Mouse (Mus musculus) MEL (cell line): ENCODE data around the gene Gramd1a. TPM values are rescaled to one million over a fixed set of nuclear protein-coding genes. Genes with fewer than 3 reads are reported as not detected.

Experiments
- DNase-seq: peaks from one replicate; pipeline ENCODE4 v3.0.0; 2011; ENCODE audit warnings: low read depth, low spot score
- H3K27ac ChIP-seq: 2 replicates; pipeline ENCODE4 v1.5.1; 2012; ENCODE audit warnings: low read depth, mild to moderate bottlenecking, control low read depth, low read length, moderate library complexity; ENCODE audit not compliant: control insufficient read depth
- H3K27me3 ChIP-seq, 2 experiments: fragments of 150-350 bp in 1 of 2; sonication (generic) in 1 of 2; 2 replicates each; pipeline ENCODE4 v1.6.1; 2012; ENCODE audit warnings: low read length in 2 of 2, mild to moderate bottlenecking in 2 of 2, improper control_type of control experiment in 1 of 2, moderate library complexity in 1 of 2; ENCODE audit not compliant: insufficient read depth in 2 of 2, control insufficient read depth in 1 of 2
- H3K36me3 ChIP-seq, 2 experiments: 2 replicates each; pipeline ENCODE4 v1.6.1; 2012 to 2014; ENCODE audit warnings: low read length in 2 of 2, improper control_type of control experiment in 1 of 2, inconsistent platforms in 1 of 2, mild to moderate bottlenecking in 1 of 2; ENCODE audit not compliant: insufficient read depth in 2 of 2, control insufficient read depth in 1 of 2
- H3K4me1 ChIP-seq, 2 experiments: fragments of 150-350 bp in 1 of 2; sonication (generic) in 1 of 2; 2 replicates each; pipeline ENCODE4 v1.6.1; 2012; ENCODE audit warnings: low read length in 2 of 2, improper control_type of control experiment in 1 of 2, mild to moderate bottlenecking in 1 of 2; ENCODE audit not compliant: insufficient read depth in 2 of 2, control insufficient read depth in 1 of 2
- H3K4me3 ChIP-seq, 2 experiments: fragments of 150-350 bp in 1 of 2; sonication (generic) in 1 of 2; 2 replicates each; pipeline ENCODE4 v1.5.1; 2012; ENCODE audit warnings: low read depth in 2 of 2, low read length in 2 of 2, mild to moderate bottlenecking in 2 of 2, moderate library complexity in 2 of 2, control low read depth in 1 of 2, improper control_type of control experiment in 1 of 2; ENCODE audit not compliant: control insufficient read depth in 1 of 2, insufficient read depth in 1 of 2
- H3K79me2 ChIP-seq: 2 replicates; pipeline ENCODE4 v1.6.1; 2012; ENCODE audit warnings: mild to moderate bottlenecking, low read length, moderate library complexity; ENCODE audit not compliant: control insufficient read depth, poor library complexity, insufficient read depth
- H3K9ac ChIP-seq: 2 replicates; pipeline ENCODE4 v1.6.1; 2012; ENCODE audit warnings: low read depth, mild to moderate bottlenecking, control low read depth, low read length, moderate library complexity; ENCODE audit not compliant: control insufficient read depth, poor library complexity, severe bottlenecking
- H3K9me3 ChIP-seq: fragments of 150-350 bp; sonication (generic); replicated peaks from 2 replicates; pipeline ENCODE4 v1.6.1; 2012; ENCODE audit warnings: mild to moderate bottlenecking, low read length, improper control_type of control experiment, moderate library complexity; ENCODE audit not compliant: insufficient read depth
- BHLHE40 ChIP-seq: IDR thresholded peaks from 2 replicates; pipeline ENCODE4 v1.6.1; 2012; ENCODE audit warnings: low read depth, mild to moderate bottlenecking, inconsistent platforms, low read length, improper control_type of control experiment, borderline replicate concordance
- CHD1 ChIP-seq: IDR thresholded peaks from 2 replicates; pipeline ENCODE4 v1.6.1; 2012; ENCODE audit warnings: low read depth, mild to moderate bottlenecking, inconsistent platforms, low read length, improper control_type of control experiment
- GATA1 ChIP-seq: IDR thresholded peaks from 2 replicates; pipeline ENCODE4 v1.6.1; 2011; ENCODE audit warnings: low read depth, low read length, improper control_type of control experiment
- NELFE ChIP-seq: IDR thresholded peaks from 2 replicates; pipeline ENCODE4 v1.6.1; 2011; ENCODE audit warnings: low read depth, low read length, improper control_type of control experiment
- RAD21 ChIP-seq: IDR thresholded peaks from 2 replicates; pipeline ENCODE4 v1.6.1; 2011; ENCODE audit warnings: mild to moderate bottlenecking, low read depth, low read length, improper control_type of control experiment
- RCOR1 ChIP-seq: IDR thresholded peaks from 2 replicates; pipeline ENCODE4 v1.6.1; 2012; ENCODE audit warnings: low read depth, mild to moderate bottlenecking, inconsistent platforms, low read length, improper control_type of control experiment
- TBP ChIP-seq: IDR thresholded peaks from 2 replicates; pipeline ENCODE4 v1.8.0; 2011; ENCODE audit warnings: low read depth, low read length, improper control_type of control experiment
- TCF12 ChIP-seq: IDR thresholded peaks from 2 replicates; pipeline ENCODE4 v1.6.1; 2014; ENCODE audit warnings: low read depth, mild to moderate bottlenecking, inconsistent platforms, low read length, improper control_type of control experiment, moderate library complexity
- USF1 ChIP-seq: IDR thresholded peaks from 2 replicates; pipeline ENCODE4 v1.6.1; 2014; ENCODE audit warnings: low read depth, mild to moderate bottlenecking, inconsistent platforms, low read length, improper control_type of control experiment, moderate library complexity
- ZNF384 ChIP-seq: IDR thresholded peaks from 2 replicates; pipeline ENCODE4 v1.6.1; 2012; ENCODE audit warnings: low read depth, mild to moderate bottlenecking, inconsistent platforms, low read length, improper control_type of control experiment
- polyA plus RNA-seq, 2 experiments: library from polyadenylated mRNA; stranded (reverse) in 1 of 2; unstranded in 1 of 2; fragments of >175 nt in 1 of 2; fragments of >200 nt in 1 of 2; gene quantifications; 2 replicates each; pipeline versions ENCODE4 v1.2.1 to v1.2.4; 2012; ENCODE audit warnings: low replicate concordance in 2 of 2, low read depth in 1 of 2; ENCODE audit not compliant: insufficient read length in 2 of 2, insufficient read depth in 1 of 2, missing spikeins in 1 of 2
- total RNA-seq: library from RNA; depleted of rRNA; stranded (reverse); fragments of 300-350 nt; gene quantifications from 2 replicates; pipeline ENCODE4 v1.2.3, GENCODE M21; 2012

Gene Gramd1a
- total and polyA plus RNA-seq, 3 experiments, result 21.8 to 65.7 TPM; not detected in 1

- no peak for TF ChIP-seq BHLHE40
Measured at GRCm38 (mm10) chr7:31110861-31111385, 44.8 kb downstream of the Gramd1a start (continued).

DNA sequence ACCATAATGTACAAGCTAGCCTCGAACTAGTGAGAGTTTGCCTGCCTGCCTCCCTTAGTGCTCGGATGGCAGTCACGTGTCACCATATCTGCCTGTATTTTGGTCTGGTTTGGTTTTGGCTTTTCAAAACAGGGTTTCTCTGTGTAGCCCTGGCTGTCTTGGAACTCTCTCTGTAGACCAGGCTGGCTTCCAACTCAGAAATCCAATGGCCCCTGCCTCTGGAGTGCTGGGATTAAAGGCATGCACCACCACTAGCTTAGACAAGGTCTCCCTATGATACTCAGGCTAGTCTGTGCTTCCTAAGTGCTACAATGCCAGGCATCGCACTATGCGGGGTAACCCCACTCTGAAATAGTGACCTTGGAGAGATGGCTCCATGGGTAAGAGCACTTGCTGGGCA is 45.9 kb downstream of the Gramd1a start:
- peaks cover 4 to 25% of the 10 kb centered on the region in 2 experiments for H3K4me1 ChIP-seq
- TF ChIP-seq NELFE, result no peak
- TF ChIP-seq USF1, result 0 out of 2 replicates have a peak, but pooled peaks have one; percentile 25
- no peak for TF ChIP-seq CHD1
- TF ChIP-seq, all 39 proteins: peak for 1
- Histone ChIP-seq H3K27me3 (no peaks in the 10 kb centered on the region), H3K9ac (no peak overlapping the region), H3K27ac (no peak overlapping the region), H3K9me3 (no peaks in the 10 kb centered on the region), H3K79me2 (no peaks in the 10 kb centered on the region), H3K4me3 (no peak overlapping the region), H3K36me3 (peaks cover 0 to 10% of the 10 kb centered on the region in 2 experiments; a peak in 2 of 4 replicates)
- DNase-seq, result no peak

GRCm38 (mm10) chr7:31109091-31109490 is 46.6 kb downstream of the Gramd1a start:
- H3K4me1 ChIP-seq, result peaks cover 4 to 25% of the 10 kb centered on the region in 2 experiments
- no peak for TF ChIP-seq RCOR1
- TF ChIP-seq ZNF384, result peak; percentile 61
- no peak for TF ChIP-seq NELFE
- no peak for TF ChIP-seq TCF12
- no peak for DNase-seq
- peaks cover 0 to 10% of the 10 kb centered on the region in 2 experiments; a peak in 2 of 4 replicates for H3K36me3 ChIP-seq
- no peaks in the 10 kb centered on the region for H3K27me3 ChIP-seq
- no peak overlapping the region for H3K9ac ChIP-seq
- H3K9me3 ChIP-seq, result no peaks in the 10 kb centered on the region
- no peak overlapping the region for H3K4me3 ChIP-seq
- H3K79me2 ChIP-seq, result no peaks in the 10 kb centered on the region
- H3K27ac ChIP-seq, result no peak overlapping the region

GRCm38 (mm10) chr7:31107781-31108180 is 47.9 kb downstream of the Gramd1a start:
- H3K4me3 ChIP-seq, result no peak overlapping the region
- H3K36me3 ChIP-seq, result peaks cover 0 to 10% of the 10 kb centered on the region in 2 experiments; a peak in 2 of 4 replicates
- no peak overlapping the region for H3K9ac ChIP-seq
- no peaks in the 10 kb centered on the region for H3K79me2 ChIP-seq
- no peak for DNase-seq
- no peaks in the 10 kb centered on the region for H3K27me3 ChIP-seq
- H3K9me3 ChIP-seq, result no peaks in the 10 kb centered on the region
- TF ChIP-seq GATA1 (no peak), RAD21 (no peak), TBP (no peak)
- H3K27ac ChIP-seq, result no peak overlapping the region
- H3K4me1 ChIP-seq, result peaks cover 4 to 25% of the 10 kb centered on the region in 2 experiments
